Mouse (Mus musculus) kidney, embryonic 16.5 days (tissue): ENCODE results near the gene Dlst. TPM values are rescaled to one million over a fixed set of nuclear protein-coding genes. Genes with fewer than 3 reads are reported as not detected.

Source experiments
- ATAC-seq: fragments of 200-750 bp; cut with Nextera tagmentation; 2 replicates; pipeline ENCODE4 v1.8.0; 2017; ENCODE audit warnings: moderate TSS enrichment; ENCODE audit not compliant: low FRiP score, low TSS enrichment
- H3K27ac ChIP-seq: fragments of 300-500 bp; sonication (generic); 2 replicates; pipeline ENCODE4 v1.5.1; 2014; ENCODE audit warnings: low read length
- H3K27me3 ChIP-seq: fragments of 300-500 bp; sonication (generic); 2 replicates; pipeline ENCODE4 v1.6.1; 2014; ENCODE audit warnings: low read length, control low read depth, mixed read lengths; ENCODE audit not compliant: insufficient read depth
- H3K36me3 ChIP-seq: fragments of 300-500 bp; sonication (generic); 2 replicates; pipeline ENCODE4 v1.6.1; 2014; ENCODE audit warnings: low read length, control low read depth, mixed read lengths; ENCODE audit not compliant: insufficient read depth
- H3K4me1 ChIP-seq: fragments of 300-500 bp; sonication (generic); 2 replicates; pipeline ENCODE4 v1.6.1; 2014; ENCODE audit warnings: low read length, control low read depth, mixed read lengths; ENCODE audit not compliant: insufficient read depth
- H3K4me2 ChIP-seq: fragments of 300-500 bp; sonication (generic); replicated peaks from 2 replicates; pipeline ENCODE4 v1.6.1; 2014; ENCODE audit warnings: low read depth, low read length
- H3K4me3 ChIP-seq: fragments of 300-500 bp; sonication (generic); 2 replicates; pipeline ENCODE4 v1.5.1; 2014; ENCODE audit warnings: mild to moderate bottlenecking, low read length
- H3K9ac ChIP-seq: fragments of 300-500 bp; sonication (generic); replicated peaks from 2 replicates; pipeline ENCODE4 v1.6.1; 2014; ENCODE audit warnings: low read length
- H3K9me3 ChIP-seq: fragments of 300-500 bp; sonication (generic); 2 replicates; pipeline ENCODE4 v1.6.1; 2016; ENCODE audit warnings: low read length, control low read depth
- WGBS: fragments of 180-500 bp; shearing (Covaris S2); extraction: QIAGEN DNeasy Blood & Tissue Kit; methylation state at CpG from one replicate; pipeline ENCODE4 v1.1.7; 2014; 5-methylcytosine and 5-hydroxymethylcytosine counted together
- polyA plus RNA-seq: library from polyadenylated mRNA; unstranded; fragments of >200 nt; fragmentation: Nextera tagmentation; extraction: Ambion mirVana; gene quantifications from 2 replicates; pipeline ENCODE4 v1.2.1, GENCODE M21; 2015

The Dlst gene
- polyA plus RNA-seq, 1 experiment from 2014 or later = 153 TPM

- Histone ChIP-seq H3K27ac (peak overlapping the region; percentile 29; the same call in 1 of the 2 replicates), H3K27me3 (no peaks in the 10 kb centered on the region), H3K4me3 (peak overlapping the region; percentile 38), H3K9ac (peak overlapping the region; percentile 42), H3K9me3 (no peaks in the 10 kb centered on the region), H3K4me2 (peak overlapping the region; percentile 53), H3K4me1 (peaks cover 31% of the 10 kb centered on the region), H3K36me3 (no peaks in the 10 kb centered on the region)
- WGBS = 31% methylated on average over 16 of the region's 16 CpGs
- no peak for ATAC-seq
Measured at GRCm38 (mm10) chr12:85175087-85175675, 64.5 kb downstream of the Dlst start.

GRCm38 (mm10) chr12:85175926-85176845 lies 65.6 kb downstream of the Dlst start:
- H3K36me3 ChIP-seq = no peaks in the 10 kb centered on the region
- H3K27me3 ChIP-seq = no peaks in the 10 kb centered on the region
- peak overlapping the region; percentile 38 for H3K4me3 ChIP-seq
- H3K9me3 ChIP-seq = no peaks in the 10 kb centered on the region
- H3K4me2 ChIP-seq = peak overlapping the region; percentile 53
- peak overlapping the region; percentile 42 for H3K9ac ChIP-seq
- peak; percentile 72 for ATAC-seq
- 6% methylated on average over 11 of the region's 11 CpGs for WGBS
- peak overlapping the region; percentile 8 for H3K27ac ChIP-seq
- H3K4me1 ChIP-seq = peaks cover 31% of the 10 kb centered on the region

- Histone ChIP-seq H3K4me2 (peak overlapping the region; percentile 53), H3K27ac (peak overlapping the region; percentile 8; the same call in 1 of the 2 replicates), H3K4me3 (peak overlapping the region; percentile 38), H3K4me1 (peaks cover 37% of the 10 kb centered on the region), H3K27me3 (no peaks in the 10 kb centered on the region), H3K9me3 (no peaks in the 10 kb centered on the region), H3K36me3 (no peaks in the 10 kb centered on the region), H3K9ac (peak overlapping the region; percentile 42)
- peak; percentile 36; the same call in 1 of the 2 replicates for ATAC-seq
- WGBS = 2% methylated on average over 32 of the region's 32 CpGs
Measured at GRCm38 (mm10) chr12:85176846-85177523, 66.4 kb downstream of the Dlst start.

GRCm38 (mm10) chr12:85177740-85178239 lies 67.2 kb downstream of the Dlst start, which contains the start of gene Pgf:
Pgf (minus strand) TSS chr12:85177790.
- H3K36me3 ChIP-seq = no peaks in the 10 kb centered on the region
- peak within 1 kb of the TSS; percentile 8 for H3K27ac ChIP-seq
- H3K9ac ChIP-seq = peak within 1 kb of the TSS; percentile 42
- peaks cover 3% of the 10 kb centered on the region; the same call in 1 of the 2 replicates for H3K27me3 ChIP-seq
- peaks cover 42% of the 10 kb centered on the region for H3K4me1 ChIP-seq
- 74% methylated on average over 10 of the region's 10 CpGs for WGBS
- H3K4me2 ChIP-seq = peak within 1 kb of the TSS; percentile 53
- no peaks in the 10 kb centered on the region for H3K9me3 ChIP-seq
- H3K4me3 ChIP-seq = peak within 1 kb of the TSS; percentile 38
- ATAC-seq = no peak

GRCm38 (mm10) chr12:85178294-85178693 lies 67.7 kb downstream of the Dlst start:
- Histone ChIP-seq H3K9ac (no peak overlapping the region), H3K4me3 (no peak overlapping the region), H3K4me2 (no peak overlapping the region), H3K27ac (no peak overlapping the region), H3K9me3 (no peaks in the 10 kb centered on the region), H3K27me3 (peaks cover 3% of the 10 kb centered on the region; the same call in 1 of the 2 replicates), H3K36me3 (no peaks in the 10 kb centered on the region), H3K4me1 (peaks cover 45% of the 10 kb centered on the region)
- no peak for ATAC-seq
- WGBS = 67% methylated on average over 2 of the region's 2 CpGs

GRCm38 (mm10) chr12:85181475-85182344 lies 71.1 kb downstream of the Dlst start:
- ATAC-seq = no peak
- H3K36me3 ChIP-seq = no peaks in the 10 kb centered on the region
- no peak overlapping the region for H3K27ac ChIP-seq
- H3K4me1 ChIP-seq = peaks cover 26% of the 10 kb centered on the region
- 23% methylated on average over 17 of the region's 17 CpGs for WGBS
- H3K4me3 ChIP-seq = no peak overlapping the region
- 0 out of 2 replicates have a peak overlapping the region, but pooled peaks have one; percentile 33 for H3K9ac ChIP-seq
- no peak overlapping the region for H3K4me2 ChIP-seq
- H3K9me3 ChIP-seq = no peaks in the 10 kb centered on the region
- H3K27me3 ChIP-seq = peaks cover 3% of the 10 kb centered on the region; the same call in 1 of the 2 replicates

- H3K27me3 ChIP-seq = peaks cover 3% of the 10 kb centered on the region; the same call in 1 of the 2 replicates
- no peak overlapping the region for H3K4me2 ChIP-seq
- 11% methylated on average over 8 of the region's 8 CpGs for WGBS
- H3K4me1 ChIP-seq = peaks cover 22% of the 10 kb centered on the region
- H3K9ac ChIP-seq = 0 out of 2 replicates have a peak overlapping the region, but pooled peaks have one; percentile 33
- H3K4me3 ChIP-seq = no peak overlapping the region
- H3K9me3 ChIP-seq = no peaks in the 10 kb centered on the region
- no peak overlapping the region for H3K27ac ChIP-seq
- H3K36me3 ChIP-seq = no peaks in the 10 kb centered on the region
- ATAC-seq = 0 out of 2 replicates have a peak, but pooled peaks have one; percentile 28
Measured at GRCm38 (mm10) chr12:85182345-85182643, 71.7 kb downstream of the Dlst start.

- no peaks in the 10 kb centered on the region for H3K36me3 ChIP-seq
- H3K9ac ChIP-seq = no peak overlapping the region
- WGBS = 60% methylated on average over 5 of the region's 5 CpGs
- H3K27ac ChIP-seq = no peak overlapping the region
- H3K4me2 ChIP-seq = no peak overlapping the region
- no peak overlapping the region for H3K4me3 ChIP-seq
- H3K4me1 ChIP-seq = peaks cover 16% of the 10 kb centered on the region
- H3K9me3 ChIP-seq = no peaks in the 10 kb centered on the region
- peaks cover 3% of the 10 kb centered on the region; the same call in 1 of the 2 replicates for H3K27me3 ChIP-seq
- no peak for ATAC-seq
Measured at GRCm38 (mm10) chr12:85182898-85183297, 72.3 kb downstream of the Dlst start.

GRCm38 (mm10) chr12:85184118-85184517 lies 73.5 kb downstream of the Dlst start:
- WGBS = 53% methylated on average over 5 of the region's 5 CpGs
- Histone ChIP-seq H3K9me3 (no peaks in the 10 kb centered on the region), H3K4me3 (no peak overlapping the region), H3K27me3 (peaks cover 3% of the 10 kb centered on the region; the same call in 1 of the 2 replicates), H3K27ac (no peak overlapping the region), H3K9ac (no peak overlapping the region), H3K4me1 (peaks cover 13% of the 10 kb centered on the region), H3K36me3 (no peaks in the 10 kb centered on the region), H3K4me2 (no peak overlapping the region)
- ATAC-seq = no peak
